Mouse (Mus musculus): ENCODE measurements around the gene 2310033P09Rik. TPM values are rescaled to one million over a fixed set of nuclear protein-coding genes. Genes with fewer than 3 reads are reported as not detected.
"Not testable (repeated sequence)": the region's sequence is repeated elsewhere in the genome, so short reads cannot be mapped to it uniquely, and the experiment has no call there.

2310033P09Rik gene
- polyA plus RNA-seq, 1 experiment from 2014 or later: 31.3 TPM

DNA sequence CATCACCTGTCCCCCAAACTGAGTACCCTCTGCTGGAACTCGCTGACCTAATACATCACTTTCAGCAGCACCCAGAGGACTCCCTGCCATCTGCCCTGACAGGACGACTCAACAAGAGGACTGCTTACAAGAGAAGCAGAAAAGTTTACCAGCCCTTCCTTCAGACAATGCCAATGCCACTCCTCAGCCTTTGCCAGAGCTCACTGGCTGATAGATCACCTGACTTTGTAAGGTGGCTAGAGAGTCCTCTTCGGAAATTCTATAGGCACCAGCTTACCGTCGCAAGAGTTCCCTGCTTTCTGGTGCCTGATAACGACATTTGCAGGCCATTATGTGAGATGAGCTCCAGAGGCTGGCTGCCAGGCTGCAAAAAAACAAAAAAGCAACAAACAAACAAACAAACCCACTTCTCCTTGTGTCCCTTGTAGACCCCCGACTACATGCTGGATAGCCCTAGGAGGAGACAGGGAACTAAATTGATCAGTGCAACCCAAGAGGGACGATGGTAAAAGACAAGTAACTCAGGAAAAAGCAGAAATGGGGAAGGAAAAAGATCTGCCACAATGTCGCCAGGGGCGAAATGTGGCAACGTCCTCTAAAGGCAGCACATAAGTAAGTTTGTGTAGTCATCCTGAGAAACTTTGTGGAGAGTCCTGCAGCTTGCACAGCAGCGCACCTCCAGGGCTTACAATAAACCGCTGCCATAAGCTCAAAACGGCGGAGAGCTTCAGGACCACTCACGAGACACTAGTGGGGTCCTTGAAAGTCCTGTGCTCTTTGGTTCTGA, 6.7 kb upstream of the 2310033P09Rik start:
- Histone ChIP-seq H3K4me1 (peaks cover 14% of the 10 kb centered on the region), H3K4me2 (replicated peaks) (peak overlapping the region; percentile 93), H3K27ac (replicated peaks) (peak overlapping the region; percentile 84), H3K9ac (peak overlapping the region; percentile 81; the same call in 1 of the 2 replicates), H3K27me3 (no peaks in the 10 kb centered on the region), H3K4me3 (replicated peaks) (peak overlapping the region; percentile 96), H3K36me3 (peaks cover 31% of the 10 kb centered on the region), H3K9me3 (replicated peaks) (no peaks in the 10 kb centered on the region)
- 31% methylated on average over 16 of the region's 16 CpGs for WGBS
- no peak for ATAC-seq (ENCODE audit: insufficient number of reproducible peaks, low FRiP score, low TSS enrichment, low read depth)

DNA sequence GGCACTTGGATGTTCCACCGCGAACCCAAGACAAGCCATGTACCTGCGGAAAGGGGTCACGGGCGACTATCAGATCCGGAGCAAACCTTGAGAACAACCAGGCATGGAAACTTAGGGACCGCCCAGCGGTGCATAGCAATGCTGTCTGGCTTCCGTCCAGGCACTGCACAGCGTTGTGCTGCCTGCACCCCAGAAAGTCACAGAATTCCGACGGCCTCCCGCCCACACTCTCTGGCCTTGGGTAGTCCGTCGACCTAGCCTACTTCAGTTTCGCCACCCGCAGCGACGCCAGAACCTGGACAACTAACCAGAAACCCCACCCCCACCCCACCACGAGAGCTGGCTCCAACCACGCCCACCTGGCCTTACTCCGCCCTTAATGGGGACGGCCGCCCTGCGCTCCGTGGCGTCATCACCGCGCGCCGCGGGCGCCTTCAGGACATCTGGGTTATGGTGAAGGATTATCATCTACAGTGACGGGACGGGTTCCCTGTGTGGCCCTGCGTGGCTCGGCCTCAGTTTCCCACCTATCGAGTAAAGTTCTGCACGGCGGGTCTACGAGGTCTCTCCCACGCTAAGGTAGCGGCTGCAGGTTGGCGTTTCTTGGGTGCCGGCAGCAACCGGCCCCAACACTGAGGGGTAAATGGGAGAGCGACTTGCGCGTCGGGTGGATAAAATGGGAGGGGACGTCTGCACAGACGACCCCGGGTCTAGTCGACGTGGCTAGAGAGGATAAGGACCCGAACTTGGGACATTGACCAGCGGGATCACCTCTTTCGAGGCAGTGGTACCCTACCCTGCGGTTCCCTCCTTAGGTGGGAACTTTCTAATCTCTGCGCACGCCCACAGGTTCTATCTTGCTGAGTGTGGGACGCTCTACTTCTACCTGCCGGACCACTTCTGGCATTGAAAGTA, 5.8 kb upstream of the 2310033P09Rik start, which contains the start of gene Mrpl55:
Gene Mrpl55 (plus strand): TSS at position 406 of the 915 bp plus-strand sequence.
- peak within 1 kb of the TSS; percentile 81 for H3K9ac ChIP-seq
- H3K4me2 ChIP-seq (replicated peaks): peak within 1 kb of the TSS; percentile 93
- H3K27me3 ChIP-seq: no peaks in the 10 kb centered on the region
- peaks cover 35% of the 10 kb centered on the region for H3K36me3 ChIP-seq
- peak; percentile 93 for ATAC-seq (ENCODE audit: insufficient number of reproducible peaks, low FRiP score, low TSS enrichment, low read depth)
- peak within 1 kb of the TSS; percentile 96 for H3K4me3 ChIP-seq (replicated peaks)
- peaks cover 14% of the 10 kb centered on the region for H3K4me1 ChIP-seq
- under 1% methylated on average over 63 of the region's 63 CpGs for WGBS
- H3K27ac ChIP-seq (replicated peaks): peak within 1 kb of the TSS; percentile 84
- H3K9me3 ChIP-seq (replicated peaks): no peaks in the 10 kb centered on the region

DNA sequence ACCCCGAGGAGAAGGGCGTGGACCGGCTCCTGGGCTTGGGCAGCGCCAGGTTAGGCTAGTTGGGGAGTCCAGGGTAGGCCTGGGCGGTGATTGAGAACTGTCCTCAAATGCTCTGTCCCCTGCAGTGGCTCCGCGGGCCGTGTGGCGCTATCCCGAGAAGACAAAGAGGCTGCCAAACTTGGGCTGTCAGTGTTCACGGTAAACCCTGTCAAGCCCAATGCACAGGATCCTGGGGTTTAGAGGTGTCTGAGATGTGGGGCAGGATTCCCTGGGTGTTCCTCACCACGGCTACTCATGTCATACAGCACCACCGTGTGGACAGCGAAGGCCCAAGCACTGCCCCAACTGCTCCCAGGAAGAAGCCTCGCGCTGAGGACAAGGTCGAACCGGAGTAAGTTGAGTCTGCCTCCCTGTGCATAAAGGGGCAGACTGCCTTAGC, 901 bp downstream of the 2310033P09Rik start:
- peak; percentile 45 for ATAC-seq (ENCODE audit: insufficient number of reproducible peaks, low FRiP score, low TSS enrichment, low read depth)
- H3K9me3 ChIP-seq (replicated peaks): no peaks in the 10 kb centered on the region
- WGBS: 12% methylated on average over 18 of the region's 18 CpGs

DNA sequence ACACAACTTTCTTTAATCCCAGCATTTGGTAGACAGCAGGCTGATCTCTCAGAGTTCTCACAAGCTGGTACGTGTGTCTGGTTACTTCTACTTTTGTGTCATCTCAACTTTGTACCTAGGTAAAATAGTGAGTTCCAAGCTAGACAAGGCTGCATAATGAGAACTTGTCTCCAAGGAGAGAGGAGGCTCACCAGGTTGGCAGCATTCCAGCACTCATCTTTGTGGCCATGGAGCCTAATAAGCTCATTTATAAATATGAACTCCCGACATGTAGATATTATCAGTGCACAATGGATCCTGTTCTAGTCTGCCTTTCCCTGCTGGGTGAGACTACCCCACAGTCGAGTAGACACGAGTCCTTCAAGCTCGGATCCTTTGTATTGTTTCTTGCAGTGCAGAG, 1.5 kb downstream of the 2310033P09Rik start:
- no peaks in the 10 kb centered on the region for H3K27me3 ChIP-seq
- no peak overlapping the region for H3K9ac ChIP-seq
- WGBS: 57% methylated on average over 5 of the region's 5 CpGs
- no peak for ATAC-seq (ENCODE audit: insufficient number of reproducible peaks, low FRiP score, low TSS enrichment, low read depth)
- H3K27ac ChIP-seq (replicated peaks): 0 out of 2 replicates have a peak overlapping the region, but pooled peaks have one; percentile 93
- H3K4me1 ChIP-seq: peaks cover 20% of the 10 kb centered on the region
- peak overlapping the region; percentile 84 for H3K4me2 ChIP-seq (replicated peaks)
- H3K9me3 ChIP-seq (replicated peaks): no peaks in the 10 kb centered on the region
- peak overlapping the region; percentile 98; the same call in 1 of the 2 replicates for H3K4me3 ChIP-seq (replicated peaks)
- H3K36me3 ChIP-seq: peaks cover 67% of the 10 kb centered on the region

More for the DNA sequence above, 901 bp downstream of the 2310033P09Rik start:
- peaks cover 67% of the 10 kb centered on the region for H3K36me3 ChIP-seq
- H3K27ac ChIP-seq (replicated peaks): peak overlapping the region; percentile 93
- peak overlapping the region; percentile 84 for H3K4me2 ChIP-seq (replicated peaks)
- peaks cover 20% of the 10 kb centered on the region for H3K4me1 ChIP-seq
- no peaks in the 10 kb centered on the region for H3K27me3 ChIP-seq
- H3K9ac ChIP-seq: peak overlapping the region; percentile 85; the same call in 1 of the 2 replicates
- peak overlapping the region; percentile 98 for H3K4me3 ChIP-seq (replicated peaks)

DNA sequence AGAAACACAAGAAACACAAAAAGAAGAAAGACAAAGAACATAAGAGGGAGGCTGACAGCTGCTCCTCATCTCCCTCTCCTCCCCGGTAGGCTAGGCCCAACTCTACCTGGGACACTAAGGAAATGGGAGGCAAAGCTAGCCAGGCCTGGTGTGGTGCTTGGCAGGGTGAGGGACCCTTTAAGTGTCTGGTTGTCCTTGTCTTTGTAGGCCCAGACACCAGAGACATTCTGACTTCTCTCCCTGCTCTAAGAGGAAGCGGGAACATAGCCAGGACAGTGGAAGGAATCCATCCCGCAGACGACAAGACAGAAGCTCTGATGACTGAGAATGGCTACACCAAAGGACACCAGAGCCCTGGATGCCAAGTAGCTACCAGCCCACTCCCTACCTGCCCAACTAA, 1.9 kb downstream of the 2310033P09Rik start:
- no peak overlapping the region for H3K9ac ChIP-seq
- 81% methylated on average over 4 of the region's 4 CpGs for WGBS

DNA sequence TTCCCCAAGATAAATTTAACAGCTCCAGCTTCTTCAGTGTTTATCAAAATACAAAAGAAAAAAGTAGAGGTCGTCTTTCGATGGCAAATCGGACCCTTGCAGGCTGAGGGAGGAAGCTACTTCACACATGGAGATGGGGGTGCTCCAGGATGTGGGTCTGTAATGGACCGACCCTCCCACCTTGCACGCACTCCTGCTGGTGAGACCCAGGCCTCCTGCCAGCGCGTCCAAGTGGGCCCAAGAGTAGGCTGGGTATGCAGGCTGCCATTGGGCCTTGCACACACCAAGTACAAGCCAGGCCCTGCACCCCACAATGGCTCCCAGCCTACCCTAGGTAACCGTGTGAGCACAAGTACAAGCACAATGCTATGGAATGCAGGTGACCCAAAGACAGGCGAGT, 3.4 kb downstream of the 2310033P09Rik start:
- not testable (repeated sequence) for H3K9ac ChIP-seq; H3K9me3 ChIP-seq (replicated peaks); H3K27ac ChIP-seq (replicated peaks); H3K27me3 ChIP-seq; H3K4me2 ChIP-seq (replicated peaks); ATAC-seq (ENCODE audit: insufficient number of reproducible peaks, low FRiP score, low TSS enrichment, low read depth); H3K4me3 ChIP-seq (replicated peaks)
- Histone ChIP-seq H3K36me3 (peaks cover 54% of the 10 kb centered on the region), H3K4me1 (peaks cover 20% of the 10 kb centered on the region)
- WGBS: 85% methylated on average over 9 of the region's 9 CpGs

More for the DNA sequence above, 1.9 kb downstream of the 2310033P09Rik start:
- Histone ChIP-seq H3K27ac (replicated peaks) (0 out of 2 replicates have a peak overlapping the region, but pooled peaks have one; percentile 93), H3K4me1 (peaks cover 20% of the 10 kb centered on the region), H3K27me3 (no peaks in the 10 kb centered on the region), H3K4me2 (replicated peaks) (no peak overlapping the region), H3K9me3 (replicated peaks) (no peaks in the 10 kb centered on the region), H3K4me3 (replicated peaks) (no peak overlapping the region), H3K36me3 (peaks cover 69% of the 10 kb centered on the region)
- no peak for ATAC-seq (ENCODE audit: insufficient number of reproducible peaks, low FRiP score, low TSS enrichment, low read depth)

DNA sequence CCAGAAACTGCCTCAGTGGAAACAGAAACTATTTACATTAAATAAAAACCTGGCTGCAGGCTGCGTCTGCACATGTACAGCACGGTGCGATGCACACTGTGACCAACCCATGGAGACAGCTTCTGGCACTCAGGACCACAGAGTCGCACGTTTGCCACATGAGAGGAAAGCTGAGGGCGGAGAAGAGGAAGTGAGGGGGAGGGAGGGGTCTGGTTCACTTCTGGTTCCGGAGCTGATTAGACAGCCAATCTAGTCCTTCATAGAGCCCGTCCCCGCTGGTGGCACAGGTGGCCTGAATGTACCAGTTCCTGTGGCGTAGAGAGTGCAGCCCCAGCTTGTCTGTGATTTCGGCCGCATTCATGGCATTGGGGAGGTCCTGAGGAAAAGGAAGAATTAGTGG, 4.2 kb downstream of the 2310033P09Rik start:
- not testable (repeated sequence) for H3K27ac ChIP-seq (replicated peaks); H3K9me3 ChIP-seq (replicated peaks); H3K4me3 ChIP-seq (replicated peaks); H3K4me2 ChIP-seq (replicated peaks); ATAC-seq (ENCODE audit: insufficient number of reproducible peaks, low FRiP score, low TSS enrichment, low read depth); H3K27me3 ChIP-seq; H3K9ac ChIP-seq
- Histone ChIP-seq H3K4me1 (peaks cover 24% of the 10 kb centered on the region), H3K36me3 (peaks cover 51% of the 10 kb centered on the region)
- 70% methylated on average over 12 of the region's 12 CpGs for WGBS

DNA sequence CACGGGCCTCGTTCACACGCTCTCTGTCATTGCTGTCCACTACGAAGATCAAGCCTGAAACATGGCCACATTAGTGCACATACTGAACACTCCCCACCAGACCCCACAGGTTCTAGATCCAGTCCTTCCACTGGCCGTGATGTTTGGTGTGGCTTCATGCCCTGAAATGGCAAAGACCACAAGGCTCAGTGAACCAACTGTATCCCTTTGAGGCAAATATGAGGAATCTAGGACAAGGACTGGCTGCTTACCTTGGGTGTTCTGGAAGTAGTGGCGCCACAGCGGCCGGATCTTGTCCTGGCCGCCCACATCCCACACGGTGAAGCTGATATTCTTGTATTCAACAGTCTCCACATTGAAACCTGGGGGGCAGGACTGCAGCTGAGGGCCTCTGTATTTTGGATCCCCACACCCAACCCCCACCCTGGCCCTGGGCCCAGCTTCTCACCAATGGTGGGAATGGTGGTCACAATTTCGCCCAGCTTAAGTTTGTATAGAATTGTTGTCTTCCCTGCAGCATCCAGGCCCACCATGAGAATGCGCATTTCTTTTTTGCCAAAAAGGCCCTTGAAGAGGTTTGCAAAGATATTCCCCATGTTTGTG, 4.9 kb downstream of the 2310033P09Rik start:
- H3K27ac ChIP-seq (replicated peaks): no peak overlapping the region
- H3K4me2 ChIP-seq (replicated peaks): no peak overlapping the region
- no peak for ATAC-seq (ENCODE audit: insufficient number of reproducible peaks, low FRiP score, low TSS enrichment, low read depth)
- H3K27me3 ChIP-seq: no peaks in the 10 kb centered on the region
- 89% methylated on average over 12 of the region's 12 CpGs for WGBS
- no peaks in the 10 kb centered on the region for H3K9me3 ChIP-seq (replicated peaks)
- H3K4me3 ChIP-seq (replicated peaks): no peak overlapping the region
- no peak overlapping the region for H3K9ac ChIP-seq
- peaks cover 27% of the 10 kb centered on the region for H3K4me1 ChIP-seq
- peaks cover 55% of the 10 kb centered on the region for H3K36me3 ChIP-seq

DNA sequence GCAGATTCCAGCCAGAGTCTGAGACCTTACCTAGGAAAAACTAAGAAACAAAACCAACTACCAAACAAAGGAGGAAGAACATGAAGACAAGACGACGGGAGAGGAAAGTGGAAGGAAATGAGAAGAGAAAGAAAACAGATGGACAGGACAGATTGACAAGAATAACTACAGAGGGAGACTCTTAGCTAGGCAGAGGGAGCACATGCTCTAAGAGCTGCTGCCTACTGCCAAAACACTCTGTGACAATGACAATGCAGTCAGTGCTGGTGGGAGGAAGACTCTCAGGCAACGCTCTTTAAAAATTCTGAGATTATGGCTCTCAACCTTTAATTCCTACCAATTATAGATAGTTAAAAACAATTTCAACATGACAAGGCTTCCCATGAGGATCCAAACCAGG, 8.8 kb downstream of the 2310033P09Rik start:
- no peak overlapping the region for H3K4me3 ChIP-seq (replicated peaks)
- H3K27ac ChIP-seq (replicated peaks): no peak overlapping the region
- peaks cover 37% of the 10 kb centered on the region for H3K4me1 ChIP-seq
- WGBS: 82% methylated on average over 3 of the region's 3 CpGs
- ATAC-seq (ENCODE audit: insufficient number of reproducible peaks, low FRiP score, low TSS enrichment, low read depth): no peak
- no peaks in the 10 kb centered on the region for H3K27me3 ChIP-seq
- H3K9me3 ChIP-seq (replicated peaks): no peaks in the 10 kb centered on the region
- H3K9ac ChIP-seq: no peak overlapping the region
- no peak overlapping the region for H3K4me2 ChIP-seq (replicated peaks)
- peaks cover 37% of the 10 kb centered on the region for H3K36me3 ChIP-seq

DNA sequence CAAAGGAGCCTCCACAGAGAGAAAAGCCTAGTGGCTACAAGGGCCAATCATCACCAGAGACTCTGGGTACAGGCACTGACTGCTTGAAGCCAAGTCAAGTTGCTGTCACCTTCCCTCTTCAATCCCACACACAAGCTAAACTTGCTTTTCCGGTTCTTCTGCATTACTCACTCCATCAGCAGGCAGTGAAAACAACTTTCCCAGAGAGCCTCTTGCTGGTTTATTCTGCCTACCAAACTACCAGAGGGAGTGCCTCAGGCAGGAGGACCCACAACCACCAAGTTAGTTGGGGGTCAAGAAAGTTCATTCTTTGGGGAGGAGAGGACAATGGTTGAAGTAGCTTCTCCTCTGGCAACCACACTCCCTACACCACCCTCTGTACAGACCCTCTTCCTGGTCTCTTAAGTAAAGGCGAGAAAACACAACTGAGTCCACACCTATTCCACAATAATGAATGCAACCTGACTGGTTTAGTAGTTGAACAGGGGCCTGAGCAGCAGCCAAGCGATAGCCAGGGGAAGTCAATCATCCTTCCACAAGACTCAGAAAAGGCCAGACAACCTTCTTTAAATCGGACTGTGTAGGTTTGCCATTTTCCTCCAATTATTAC, 10.4 kb downstream of the 2310033P09Rik start:
- no peak for ATAC-seq (ENCODE audit: insufficient number of reproducible peaks, low FRiP score, low TSS enrichment, low read depth)
- peaks cover 49% of the 10 kb centered on the region for H3K4me1 ChIP-seq
- peak overlapping the region; percentile 21; the same call in 1 of the 2 replicates for H3K4me2 ChIP-seq (replicated peaks)

More for the DNA sequence above, 10.4 kb downstream of the 2310033P09Rik start:
- no peak overlapping the region for H3K9ac ChIP-seq
- H3K4me3 ChIP-seq (replicated peaks): no peak overlapping the region
- H3K27me3 ChIP-seq: no peaks in the 10 kb centered on the region
- peaks cover 25% of the 10 kb centered on the region for H3K36me3 ChIP-seq
- WGBS: 64% methylated on average over 4 of the region's 4 CpGs
- H3K9me3 ChIP-seq (replicated peaks): no peaks in the 10 kb centered on the region
- peak overlapping the region; percentile 75 for H3K27ac ChIP-seq (replicated peaks)

Data from embryonic facial prominence, embryonic 15.5 days (tissue).